In the genomic region with DNA sequence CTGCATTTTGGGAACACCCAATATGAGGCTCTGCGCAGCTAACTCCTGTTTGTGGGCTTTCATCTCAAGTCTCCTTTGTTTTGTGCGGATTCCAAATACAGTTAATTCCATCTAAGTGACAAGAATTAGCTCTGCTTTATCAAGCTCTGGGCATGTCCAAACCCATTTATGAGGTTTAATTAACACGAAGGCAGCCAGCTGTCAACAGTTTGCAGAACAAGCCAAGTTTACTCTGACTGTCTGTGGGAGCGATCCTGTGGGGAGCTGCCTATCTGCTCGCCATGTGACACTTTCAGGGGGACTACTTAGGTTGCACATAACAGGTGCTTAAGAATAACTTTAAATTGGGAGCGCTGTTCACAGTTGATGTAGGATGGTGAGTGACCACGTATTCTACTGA, we compare ENCODE assay signal across 22 mouse cellular contexts. TPM values are rescaled to one million over a fixed set of nuclear protein-coding genes. Genes with fewer than 3 reads are reported as not detected.
DNase-seq lines count a peak whose midpoint lies in the region; ATAC-seq lines count a peak whose summit lies in the region.
"Had no signal": no experiment of that assay in that cellular context is flagged by ENCODE, and none has a peak within 500 bp of the region (broad histone marks: within the 10 kb centered on the region; RNA-seq: fewer than 3 reads in every experiment).

No protein-coding gene starts in this region.

- H3K36me3 ChIP-seq in forebrain, embryonic 13.5 days (ENCODE audit: poor library complexity, severe bottlenecking): peaks cover 29% of the 10 kb centered on the region
- peaks cover 16% of the 10 kb centered on the region for H3K36me3 ChIP-seq in forebrain, embryonic 12.5 days (replicated peaks)
- H3K36me3 ChIP-seq in hindbrain, embryonic 16.5 days (ENCODE audit: control insufficient read depth, insufficient read depth, low read length): peaks cover 5% of the 10 kb centered on the region; the same call in 1 of the 2 replicates
- H3K36me3 ChIP-seq in hindbrain, embryonic 13.5 days: peaks cover 23% of the 10 kb centered on the region
- no peaks in the 10 kb centered on the region for H3K36me3 ChIP-seq in forebrain, embryonic 16.5 days (ENCODE audit: control insufficient read depth, insufficient read depth)

- no peak overlapping the region for H3K27ac ChIP-seq in forebrain, embryonic 13.5 days
- no peak overlapping the region for H3K27ac ChIP-seq in forebrain, embryonic 12.5 days
- no peak overlapping the region for H3K27ac ChIP-seq in hindbrain, embryonic 16.5 days (ENCODE audit: low read depth, low read length)
- H3K27ac ChIP-seq in hindbrain, embryonic 13.5 days: no peak overlapping the region
- no peak overlapping the region for H3K27ac ChIP-seq in forebrain, embryonic 16.5 days (ENCODE audit: low read length)
- H3K27ac ChIP-seq: embryonic facial prominence, embryonic 13.5 days; heart, embryonic 13.5 days; hindbrain, embryonic 12.5 days had no signal

- peaks cover 14% of the 10 kb centered on the region for H3K4me1 ChIP-seq in forebrain, embryonic 13.5 days
- H3K4me1 ChIP-seq in forebrain, embryonic 12.5 days: 0 out of 2 replicates have a peak, but pooled peaks cover 7% of the 10 kb centered on the region
- H3K4me1 ChIP-seq in hindbrain, embryonic 16.5 days (ENCODE audit: control insufficient read depth, insufficient read depth, low read depth, low read length): no peaks in the 10 kb centered on the region
- H3K4me1 ChIP-seq in hindbrain, embryonic 13.5 days (replicated peaks): peaks cover 9% of the 10 kb centered on the region
- peaks cover 14% of the 10 kb centered on the region for H3K4me1 ChIP-seq in forebrain, embryonic 16.5 days (replicated peaks; ENCODE audit: control insufficient read depth, insufficient read depth, low read length)
- H3K4me1 ChIP-seq: embryonic facial prominence, embryonic 13.5 days; heart, embryonic 13.5 days had no signal

- no peaks in the 10 kb centered on the region for H3K27me3 ChIP-seq in forebrain, embryonic 13.5 days
- H3K27me3 ChIP-seq in forebrain, embryonic 12.5 days: no peaks in the 10 kb centered on the region
- H3K27me3 ChIP-seq in hindbrain, embryonic 16.5 days (replicated peaks; ENCODE audit: control insufficient read depth, insufficient read depth, low read length): no peaks in the 10 kb centered on the region
- H3K27me3 ChIP-seq in hindbrain, embryonic 13.5 days: no peaks in the 10 kb centered on the region
- H3K27me3 ChIP-seq in forebrain, embryonic 16.5 days (replicated peaks; ENCODE audit: control insufficient read depth, insufficient read depth, low read length): no peaks in the 10 kb centered on the region
- H3K27me3 ChIP-seq: embryonic facial prominence, embryonic 13.5 days; heart, embryonic 13.5 days; hindbrain, embryonic 12.5 days; Patski had no signal

- H3K4me2 ChIP-seq in forebrain, embryonic 13.5 days: no peak overlapping the region
- H3K4me2 ChIP-seq in forebrain, embryonic 12.5 days: no peak overlapping the region
- H3K4me2 ChIP-seq in hindbrain, embryonic 16.5 days (ENCODE audit: low read length): no peak overlapping the region
- H3K4me2 ChIP-seq in hindbrain, embryonic 13.5 days: no peak overlapping the region
- H3K4me2 ChIP-seq in forebrain, embryonic 16.5 days (ENCODE audit: low read length): no peak overlapping the region
- H3K4me2 ChIP-seq: embryonic facial prominence, embryonic 13.5 days; heart, embryonic 13.5 days; hindbrain, embryonic 12.5 days had no signal

- no peak overlapping the region for H3K4me3 ChIP-seq in forebrain, embryonic 13.5 days
- H3K4me3 ChIP-seq in forebrain, embryonic 12.5 days (replicated peaks): no peak overlapping the region
- H3K4me3 ChIP-seq in hindbrain, embryonic 16.5 days (ENCODE audit: low read length): no peak overlapping the region
- no peak overlapping the region for H3K4me3 ChIP-seq in hindbrain, embryonic 13.5 days
- H3K4me3 ChIP-seq in forebrain, embryonic 16.5 days (replicated peaks; ENCODE audit: low read length): no peak overlapping the region
- H3K4me3 ChIP-seq: embryonic facial prominence, embryonic 13.5 days; heart, embryonic 13.5 days; hindbrain, embryonic 12.5 days had no signal

- H3K9ac ChIP-seq in forebrain, embryonic 13.5 days: no peak overlapping the region
- H3K9ac ChIP-seq in forebrain, embryonic 12.5 days: no peak overlapping the region
- no peak overlapping the region for H3K9ac ChIP-seq in hindbrain, embryonic 16.5 days (ENCODE audit: low read depth, low read length)
- no peak overlapping the region for H3K9ac ChIP-seq in hindbrain, embryonic 13.5 days
- H3K9ac ChIP-seq in forebrain, embryonic 16.5 days (replicated peaks; ENCODE audit: low read depth, low read length): no peak overlapping the region
- H3K9ac ChIP-seq: embryonic facial prominence, embryonic 13.5 days; heart, embryonic 13.5 days; hindbrain, embryonic 12.5 days had no signal

- 0 out of 2 replicates have a peak, but pooled peaks have one; percentile 44 for ATAC-seq in forebrain, embryonic 13.5 days
- no peak for ATAC-seq in forebrain, embryonic 12.5 days (ENCODE audit: low FRiP score)
- ATAC-seq in hindbrain, embryonic 16.5 days: peak; percentile 30; the same call in 1 of the 2 replicates
- ATAC-seq in hindbrain, embryonic 13.5 days (ENCODE audit: low FRiP score): no peak
- peak; percentile 62 for ATAC-seq in forebrain, embryonic 16.5 days
- ATAC-seq: activated CD4-positive, CD25-positive, alpha-beta regulatory T cell, adult 4 months; Patski had no signal

- 75% methylated on average over 7 of the region's 7 CpGs for WGBS in forebrain, embryonic 13.5 days
- 85% methylated on average over 7 of the region's 7 CpGs for WGBS in forebrain, embryonic 12.5 days
- WGBS in hindbrain, embryonic 16.5 days: 81% methylated on average over 7 of the region's 7 CpGs
- WGBS in hindbrain, embryonic 13.5 days: 93% methylated on average over 7 of the region's 7 CpGs
- WGBS in forebrain, embryonic 16.5 days: 55% methylated on average over 7 of the region's 7 CpGs

- no peaks in the 10 kb centered on the region for H3K9me3 ChIP-seq in forebrain, embryonic 13.5 days (replicated peaks)
- H3K9me3 ChIP-seq in forebrain, embryonic 12.5 days: no peaks in the 10 kb centered on the region
- H3K9me3 ChIP-seq in hindbrain, embryonic 16.5 days (ENCODE audit: control insufficient read depth, low read length): no peaks in the 10 kb centered on the region
- no peaks in the 10 kb centered on the region for H3K9me3 ChIP-seq in hindbrain, embryonic 13.5 days
- no peaks in the 10 kb centered on the region for H3K9me3 ChIP-seq in forebrain, embryonic 16.5 days (ENCODE audit: control insufficient read depth, low read length)
- H3K9me3 ChIP-seq: embryonic facial prominence, embryonic 13.5 days; heart, embryonic 13.5 days; hindbrain, embryonic 12.5 days had no signal

- peak; percentile 33 for DNase-seq in Muller cell, postnatal 12 days (ENCODE audit: inconsistent ontology term)
- no peak for DNase-seq in spleen, adult 18-20 months
- DNase-seq: adrenal gland, adult 8-10 months; adrenal gland, postnatal 36 days; cerebellum, adult 11-12 months; cerebellum, adult 9-10 months; cerebellum, postnatal 25 days; gastrocnemius, postnatal 36 days; heart, postnatal 36 days; kidney, adult 11 months; kidney, adult 9 months had no signal

RNA-seq across cellular contexts. Expression of gene Ppp1r3g, which starts 18.3 kb away (rescaled TPM):
- polyA plus RNA-seq in forebrain, embryonic 13.5 days (2015; fragmentation: Nextera tagmentation; extraction: Ambion mirVana): 1.7 and 1.8 TPM in 2 replicates
- 2.0 and 2.3 TPM in 2 replicates for polyA plus RNA-seq in forebrain, embryonic 12.5 days (2016; fragmentation: Nextera tagmentation; extraction: Ambion mirVana)
- 0.56 and 1.2 TPM in 2 replicates for polyA plus RNA-seq in hindbrain, embryonic 16.5 days (2015; fragmentation: Nextera tagmentation; extraction: Ambion mirVana)
- polyA plus RNA-seq in hindbrain, embryonic 13.5 days (2015; fragmentation: Nextera tagmentation; extraction: Ambion mirVana): 0.36 and 0.40 TPM in 2 replicates
- 1.1 and 1.4 TPM in 2 replicates for polyA plus RNA-seq in forebrain, embryonic 16.5 days (2015; fragmentation: Nextera tagmentation; extraction: Ambion mirVana)
- polyA plus RNA-seq: activated CD4-positive, CD25-positive, alpha-beta regulatory T cell, adult 4 months; C2C12; Patski had no signal

Comparison
In these comparisons a context has a peak if more than half of its experiments do, and no peak if none do; other contexts are left out.
1. ATAC-seq: peak in forebrain, embryonic 13.5 days (single experiment), hindbrain, embryonic 16.5 days (single experiment) and forebrain, embryonic 16.5 days (single experiment); none in forebrain, embryonic 12.5 days (single experiment) and hindbrain, embryonic 13.5 days (single experiment).